Mouse (Mus musculus): ENCODE measurements around the gene Grxcr1. TPM values are rescaled to one million over a fixed set of nuclear protein-coding genes. Genes with fewer than 3 reads are reported as not detected.

Gene Grxcr1
- polyA plus RNA-seq, 1 experiment from 2014 or later = not detected

GRCm38 (mm10) chr5:68027474-68027873 lies 4.2 kb upstream of the Grxcr1 start:
- no peak overlapping the region for H3K9ac ChIP-seq
- H3K36me3 ChIP-seq = no peaks in the 10 kb centered on the region
- no peak for ATAC-seq (ENCODE audit: extremely low read depth, insufficient number of reproducible peaks, low FRiP score, low TSS enrichment)
- no peak overlapping the region for H3K4me3 ChIP-seq
- no peak overlapping the region for H3K4me2 ChIP-seq
- no peak overlapping the region for H3K27ac ChIP-seq (replicated peaks)
- WGBS = 71% methylated on average over 4 of the region's 4 CpGs
- H3K9me3 ChIP-seq = no peaks in the 10 kb centered on the region
- no peaks in the 10 kb centered on the region for H3K27me3 ChIP-seq (replicated peaks)
- no peaks in the 10 kb centered on the region for H3K4me1 ChIP-seq

- no peak overlapping the region for H3K4me3 ChIP-seq
- H3K36me3 ChIP-seq = no peaks in the 10 kb centered on the region
- H3K4me2 ChIP-seq = no peak overlapping the region
- ATAC-seq (ENCODE audit: extremely low read depth, insufficient number of reproducible peaks, low FRiP score, low TSS enrichment) = no peak
- 75% methylated on average over 2 of the region's 2 CpGs for WGBS
- H3K4me1 ChIP-seq = no peaks in the 10 kb centered on the region
- no peak overlapping the region for H3K9ac ChIP-seq
- no peak overlapping the region for H3K27ac ChIP-seq (replicated peaks)
- no peaks in the 10 kb centered on the region for H3K9me3 ChIP-seq
- no peaks in the 10 kb centered on the region for H3K27me3 ChIP-seq (replicated peaks)
Measured at GRCm38 (mm10) chr5:68033345-68033744, 1.7 kb downstream of the Grxcr1 start.

- H3K9ac ChIP-seq = no peak overlapping the region
- no peaks in the 10 kb centered on the region for H3K4me1 ChIP-seq
- no peaks in the 10 kb centered on the region for H3K36me3 ChIP-seq
- no peaks in the 10 kb centered on the region for H3K9me3 ChIP-seq
- H3K4me3 ChIP-seq = no peak overlapping the region
- no peak overlapping the region for H3K4me2 ChIP-seq
- ATAC-seq (ENCODE audit: extremely low read depth, insufficient number of reproducible peaks, low FRiP score, low TSS enrichment) = no peak
- H3K27ac ChIP-seq (replicated peaks) = no peak overlapping the region
- H3K27me3 ChIP-seq (replicated peaks) = no peaks in the 10 kb centered on the region
- WGBS = 21% methylated on average over 2 of the region's 2 CpGs
Measured at GRCm38 (mm10) chr5:68039077-68039476, 7.4 kb downstream of the Grxcr1 start.

GRCm38 (mm10) chr5:68043339-68043738 lies 11.7 kb downstream of the Grxcr1 start:
- 73% methylated on average over 5 of the region's 5 CpGs for WGBS
- H3K4me2 ChIP-seq = no peak overlapping the region
- no peaks in the 10 kb centered on the region for H3K36me3 ChIP-seq
- ATAC-seq (ENCODE audit: extremely low read depth, insufficient number of reproducible peaks, low FRiP score, low TSS enrichment) = no peak
- H3K4me1 ChIP-seq = no peaks in the 10 kb centered on the region
- H3K9me3 ChIP-seq = no peaks in the 10 kb centered on the region
- H3K4me3 ChIP-seq = no peak overlapping the region
- no peak overlapping the region for H3K9ac ChIP-seq
- no peak overlapping the region for H3K27ac ChIP-seq (replicated peaks)
- no peaks in the 10 kb centered on the region for H3K27me3 ChIP-seq (replicated peaks)

GRCm38 (mm10) chr5:68048783-68049182 lies 17.1 kb downstream of the Grxcr1 start:
- Histone ChIP-seq H3K9me3 (no peaks in the 10 kb centered on the region), H3K27me3 (replicated peaks) (no peaks in the 10 kb centered on the region), H3K9ac (no peak overlapping the region), H3K27ac (replicated peaks) (no peak overlapping the region), H3K4me2 (no peak overlapping the region), H3K4me3 (no peak overlapping the region), H3K36me3 (no peaks in the 10 kb centered on the region), H3K4me1 (no peaks in the 10 kb centered on the region)
- no peak for ATAC-seq (ENCODE audit: extremely low read depth, insufficient number of reproducible peaks, low FRiP score, low TSS enrichment)
- WGBS = 57% methylated on average over 4 of the region's 4 CpGs

GRCm38 (mm10) chr5:68049536-68049935 lies 17.9 kb downstream of the Grxcr1 start:
- Histone ChIP-seq H3K36me3 (no peaks in the 10 kb centered on the region), H3K9me3 (no peaks in the 10 kb centered on the region), H3K27me3 (replicated peaks) (no peaks in the 10 kb centered on the region), H3K9ac (no peak overlapping the region), H3K4me1 (no peaks in the 10 kb centered on the region), H3K4me2 (no peak overlapping the region), H3K4me3 (no peak overlapping the region), H3K27ac (replicated peaks) (no peak overlapping the region)
- no peak for ATAC-seq (ENCODE audit: extremely low read depth, insufficient number of reproducible peaks, low FRiP score, low TSS enrichment)
- WGBS = 50% methylated on average over 4 of the region's 4 CpGs

- Histone ChIP-seq H3K27ac (replicated peaks) (no peak overlapping the region), H3K4me1 (no peaks in the 10 kb centered on the region), H3K27me3 (replicated peaks) (no peaks in the 10 kb centered on the region), H3K9me3 (no peaks in the 10 kb centered on the region), H3K36me3 (no peaks in the 10 kb centered on the region), H3K4me3 (no peak overlapping the region), H3K4me2 (no peak overlapping the region), H3K9ac (no peak overlapping the region)
- ATAC-seq (ENCODE audit: extremely low read depth, insufficient number of reproducible peaks, low FRiP score, low TSS enrichment) = no peak
- WGBS = 58% methylated on average over 5 of the region's 5 CpGs
Measured at GRCm38 (mm10) chr5:68051101-68051500, 19.5 kb downstream of the Grxcr1 start.

- WGBS = 64% methylated on average over 3 of the region's 3 CpGs
- no peaks in the 10 kb centered on the region for H3K36me3 ChIP-seq
- ATAC-seq (ENCODE audit: extremely low read depth, insufficient number of reproducible peaks, low FRiP score, low TSS enrichment) = no peak
- no peak overlapping the region for H3K9ac ChIP-seq
- no peaks in the 10 kb centered on the region for H3K9me3 ChIP-seq
- H3K4me1 ChIP-seq = no peaks in the 10 kb centered on the region
- no peak overlapping the region for H3K4me3 ChIP-seq
- H3K27me3 ChIP-seq (replicated peaks) = no peaks in the 10 kb centered on the region
- H3K4me2 ChIP-seq = no peak overlapping the region
- H3K27ac ChIP-seq (replicated peaks) = no peak overlapping the region
Measured at GRCm38 (mm10) chr5:68057574-68057973, 25.9 kb downstream of the Grxcr1 start.

- H3K27ac ChIP-seq (replicated peaks) = no peak overlapping the region
- no peak overlapping the region for H3K4me2 ChIP-seq
- ATAC-seq (ENCODE audit: extremely low read depth, insufficient number of reproducible peaks, low FRiP score, low TSS enrichment) = no peak
- no peak overlapping the region for H3K9ac ChIP-seq
- WGBS = 65% methylated on average over 4 of the region's 4 CpGs
- H3K9me3 ChIP-seq = no peaks in the 10 kb centered on the region
- no peaks in the 10 kb centered on the region for H3K36me3 ChIP-seq
- no peaks in the 10 kb centered on the region for H3K4me1 ChIP-seq
- H3K27me3 ChIP-seq (replicated peaks) = no peaks in the 10 kb centered on the region
- no peak overlapping the region for H3K4me3 ChIP-seq
Measured at GRCm38 (mm10) chr5:68068694-68069093, 37.1 kb downstream of the Grxcr1 start.

GRCm38 (mm10) chr5:68070308-68070707 lies 38.7 kb downstream of the Grxcr1 start:
- no peak for ATAC-seq (ENCODE audit: extremely low read depth, insufficient number of reproducible peaks, low FRiP score, low TSS enrichment)
- H3K27me3 ChIP-seq (replicated peaks) = no peaks in the 10 kb centered on the region

GRCm38 (mm10) chr5:68071857-68072256 lies 40.2 kb downstream of the Grxcr1 start:
- H3K4me3 ChIP-seq = no peak overlapping the region
- 74% methylated on average over 4 of the region's 4 CpGs for WGBS
- ATAC-seq (ENCODE audit: extremely low read depth, insufficient number of reproducible peaks, low FRiP score, low TSS enrichment) = no peak
- H3K4me2 ChIP-seq = no peak overlapping the region
- H3K27ac ChIP-seq (replicated peaks) = no peak overlapping the region
- no peaks in the 10 kb centered on the region for H3K9me3 ChIP-seq
- no peaks in the 10 kb centered on the region for H3K36me3 ChIP-seq
- no peaks in the 10 kb centered on the region for H3K27me3 ChIP-seq (replicated peaks)
- no peaks in the 10 kb centered on the region for H3K4me1 ChIP-seq
- no peak overlapping the region for H3K9ac ChIP-seq

More at GRCm38 (mm10) chr5:68070308-68070707, 38.7 kb downstream of the Grxcr1 start:
- Histone ChIP-seq H3K36me3 (no peaks in the 10 kb centered on the region), H3K4me3 (no peak overlapping the region), H3K4me1 (no peaks in the 10 kb centered on the region), H3K4me2 (no peak overlapping the region), H3K9me3 (no peaks in the 10 kb centered on the region), H3K27ac (replicated peaks) (no peak overlapping the region), H3K9ac (no peak overlapping the region)
- WGBS = 73% methylated on average over 3 of the region's 3 CpGs

GRCm38 (mm10) chr5:68086535-68087098 lies 55.0 kb downstream of the Grxcr1 start:
- no peak for ATAC-seq (ENCODE audit: extremely low read depth, insufficient number of reproducible peaks, low FRiP score, low TSS enrichment)
- Histone ChIP-seq H3K9ac (no peak overlapping the region), H3K4me3 (no peak overlapping the region), H3K9me3 (no peaks in the 10 kb centered on the region), H3K36me3 (no peaks in the 10 kb centered on the region), H3K4me2 (no peak overlapping the region), H3K27ac (replicated peaks) (no peak overlapping the region), H3K27me3 (replicated peaks) (no peaks in the 10 kb centered on the region), H3K4me1 (no peaks in the 10 kb centered on the region)
- WGBS = 69% methylated on average over 7 of the region's 7 CpGs
